Mouse (Mus musculus): Measurements from ENCODE around the gene Cdyl2.

Cdyl2 gene

DNA sequence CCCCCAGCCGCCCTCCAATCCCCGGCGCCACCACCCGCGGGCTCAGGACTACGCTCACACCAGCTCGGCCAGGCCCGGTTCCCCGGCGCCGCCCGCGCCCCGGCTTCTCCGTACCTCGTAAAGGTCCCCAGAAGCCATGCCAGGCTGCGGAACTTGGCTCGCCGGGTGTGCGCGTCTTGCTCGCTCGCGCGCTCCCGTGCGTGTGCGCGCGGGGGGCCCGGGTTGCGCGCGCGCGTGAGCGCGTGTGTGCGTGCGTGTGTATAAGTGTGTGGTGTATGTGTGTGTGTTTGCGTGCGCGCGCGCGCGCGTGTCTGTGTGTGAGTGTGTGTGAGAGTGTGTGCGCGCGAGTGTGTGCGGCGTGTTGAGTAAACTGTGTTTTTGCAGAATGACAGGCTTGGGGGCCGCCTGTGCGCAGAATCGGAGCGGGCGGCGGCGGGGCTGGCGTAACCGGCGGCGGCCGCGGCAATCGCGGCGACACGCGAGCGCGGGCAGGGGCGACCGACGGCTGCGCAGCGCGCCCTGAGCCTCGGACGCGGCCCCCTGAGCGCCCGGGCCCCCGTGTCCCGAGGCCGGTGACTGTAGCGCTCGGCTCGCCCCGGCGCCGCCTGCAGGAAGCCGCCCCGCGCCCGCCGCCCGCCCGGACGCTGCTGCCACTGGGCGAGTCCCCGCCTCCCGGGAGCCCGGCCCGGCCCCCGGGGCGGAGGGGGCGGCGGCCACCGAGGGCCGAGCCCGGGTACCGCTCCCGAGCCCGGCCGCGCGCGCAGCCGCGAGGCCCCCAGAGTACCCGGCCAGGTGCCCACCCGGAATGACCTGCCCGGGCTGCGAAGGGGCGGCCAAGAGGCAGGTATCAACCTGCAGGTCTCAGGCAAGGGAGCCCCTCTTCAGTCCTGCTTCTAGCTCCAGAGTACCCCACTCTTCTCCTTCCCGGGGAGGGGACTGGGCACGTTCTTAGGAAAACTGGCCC lies at the start of gene Cdyl2:
Cdyl2 (minus strand) TSS at position 308 of the 964 bp plus-strand sequence.
- DNase-seq (ENCODE audit: low read depth): peak; percentile 83

DNA sequence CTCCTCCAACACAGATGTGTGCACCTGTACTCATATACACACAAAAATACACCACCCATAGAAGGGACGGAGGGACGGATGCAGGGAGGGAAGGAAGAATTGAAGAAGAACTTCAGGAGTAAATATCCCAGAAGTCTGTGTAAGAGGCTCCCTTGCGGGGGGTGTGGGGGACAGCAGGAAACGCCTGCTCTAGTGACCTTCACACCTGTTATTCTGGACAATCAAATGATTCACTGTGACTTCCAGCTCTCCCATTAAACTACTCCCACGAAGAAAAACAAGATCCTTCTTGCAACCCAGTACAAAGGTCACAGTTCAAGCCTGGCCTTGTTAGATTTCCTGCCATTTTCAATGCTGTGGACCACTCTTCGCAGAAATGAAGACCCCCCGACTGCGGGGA lies 47.8 kb upstream of the Cdyl2 start:
- DNase-seq (ENCODE audit: low read depth): no peak

DNA sequence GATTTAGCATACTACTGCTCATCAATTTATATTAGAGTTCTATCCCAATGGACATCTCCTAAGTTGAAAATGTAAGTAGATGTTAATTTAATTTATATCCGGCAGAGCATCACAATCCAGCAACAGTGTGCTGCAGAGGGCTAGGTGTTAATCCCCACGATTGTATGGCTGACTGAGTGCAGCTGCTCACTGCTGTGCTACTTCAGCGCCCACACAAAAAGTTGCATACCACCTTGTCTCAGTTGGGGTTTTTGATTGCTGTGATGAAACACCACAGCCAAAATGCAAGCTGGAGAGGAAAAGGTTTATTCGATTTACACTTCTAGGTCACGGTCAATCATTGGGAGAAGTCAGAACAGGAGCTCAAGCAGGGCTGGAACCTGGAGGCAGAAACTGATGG lies 41.4 kb upstream of the Cdyl2 start:
- DNase-seq (ENCODE audit: low read depth): no peak

DNA sequence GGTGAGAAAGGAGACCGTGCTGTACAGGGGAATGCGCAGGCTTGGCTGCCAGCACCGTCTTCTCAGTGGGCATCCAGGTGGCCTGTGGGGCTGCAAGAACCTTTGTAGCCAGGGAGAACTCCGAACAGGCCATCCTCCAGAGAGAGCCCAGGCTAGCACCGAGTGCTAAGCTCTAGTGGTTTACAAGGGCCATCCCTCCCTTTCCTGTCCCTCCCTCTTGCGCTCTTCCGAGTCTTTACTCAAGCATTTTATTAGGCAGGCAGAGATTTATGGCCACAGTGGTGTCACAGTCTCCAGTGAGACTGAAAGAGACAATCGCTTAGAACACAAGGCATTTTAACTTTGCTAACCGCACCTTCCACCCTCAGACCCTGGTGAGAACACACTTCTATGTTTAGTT lies 39.9 kb upstream of the Cdyl2 start:
- DNase-seq (ENCODE audit: low read depth): no peak

DNA sequence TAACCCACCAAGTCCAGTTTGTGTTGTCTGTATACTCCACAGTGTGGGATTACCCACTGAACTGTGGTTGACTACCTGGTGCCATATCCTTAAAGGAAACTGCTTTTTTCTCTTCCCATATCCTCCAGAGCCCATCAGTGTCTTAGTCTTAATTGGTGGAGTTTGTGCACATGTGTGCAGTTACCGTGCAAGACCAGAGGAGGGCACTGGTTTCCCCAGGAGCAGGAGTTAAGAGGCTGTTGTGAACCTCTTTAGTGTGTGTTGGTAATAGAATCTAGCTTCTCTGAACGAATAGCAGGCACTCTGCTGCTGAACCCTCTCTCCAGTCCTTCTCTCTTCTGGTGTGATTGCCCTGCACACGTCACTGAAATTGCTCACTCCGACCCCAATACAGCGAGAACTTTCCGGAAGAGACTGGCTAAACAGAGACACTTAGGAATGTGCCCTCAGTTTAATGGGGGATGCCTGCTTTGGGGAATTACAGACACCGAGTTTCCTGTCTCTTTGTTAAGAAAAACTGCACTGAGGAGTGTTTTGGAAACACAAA lies 39.1 kb upstream of the Cdyl2 start:
- DNase-seq (ENCODE audit: low read depth): peak; percentile 12

DNA sequence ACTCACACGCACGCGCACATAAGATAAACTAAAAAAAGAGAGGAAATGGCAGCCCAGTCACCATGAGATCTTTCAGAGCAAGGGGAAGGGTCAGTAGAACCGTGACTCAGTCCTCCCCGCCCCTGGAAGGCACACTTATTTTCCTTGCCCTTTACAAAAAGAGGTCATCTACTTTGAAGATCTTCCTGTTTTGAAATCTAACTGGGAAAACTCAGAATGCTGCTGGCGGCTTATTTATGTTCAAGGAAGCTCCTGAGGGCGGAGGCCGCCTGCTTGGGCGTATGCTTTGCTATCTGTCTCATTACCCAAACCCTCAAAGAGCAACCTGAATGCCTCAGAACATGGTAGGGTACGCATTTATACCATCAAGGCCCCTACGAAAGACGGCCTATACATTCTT lies 38.0 kb upstream of the Cdyl2 start:
- DNase-seq (ENCODE audit: low read depth): no peak

DNA sequence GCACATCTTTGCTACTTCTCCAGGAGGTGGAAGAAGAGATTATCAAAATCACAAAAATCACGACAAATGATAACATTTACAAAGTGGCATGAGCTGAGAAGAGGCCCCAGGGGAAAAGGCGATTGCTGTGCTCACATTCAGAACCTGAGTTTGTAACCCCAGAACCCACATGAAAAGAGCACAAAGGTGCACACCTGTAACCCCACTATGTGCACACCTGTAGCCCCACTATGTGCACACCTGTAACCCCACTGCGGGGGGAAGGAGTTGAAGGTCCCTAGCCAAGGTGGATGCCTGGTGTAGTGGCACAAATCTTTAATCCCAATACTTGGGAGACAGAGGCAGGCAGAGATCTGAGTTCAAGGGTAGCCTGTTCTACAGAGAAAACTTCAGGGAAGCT lies 23.4 kb upstream of the Cdyl2 start:
- DNase-seq (ENCODE audit: low read depth): no peak

DNA sequence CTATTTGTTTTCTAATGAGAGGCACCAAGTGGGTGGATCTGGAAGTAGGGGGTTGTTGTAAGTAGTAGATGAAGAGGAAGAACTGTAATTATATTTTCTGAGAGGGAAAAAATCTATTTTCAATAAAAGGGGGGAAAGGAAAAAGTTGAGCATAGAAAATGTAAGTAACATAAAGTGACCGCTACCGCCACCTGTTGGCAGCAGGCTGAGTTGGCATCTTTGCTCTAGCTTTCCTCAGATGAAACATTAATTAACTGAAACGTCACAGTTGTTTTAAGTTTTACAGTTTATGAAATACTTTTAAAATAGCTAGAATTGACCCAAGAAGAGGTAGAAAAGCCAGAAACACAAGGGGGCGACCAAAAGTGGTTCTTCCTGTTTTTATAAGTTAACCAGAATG lies 22.8 kb upstream of the Cdyl2 start:
- peak; percentile 73 for DNase-seq (ENCODE audit: low read depth)

DNA sequence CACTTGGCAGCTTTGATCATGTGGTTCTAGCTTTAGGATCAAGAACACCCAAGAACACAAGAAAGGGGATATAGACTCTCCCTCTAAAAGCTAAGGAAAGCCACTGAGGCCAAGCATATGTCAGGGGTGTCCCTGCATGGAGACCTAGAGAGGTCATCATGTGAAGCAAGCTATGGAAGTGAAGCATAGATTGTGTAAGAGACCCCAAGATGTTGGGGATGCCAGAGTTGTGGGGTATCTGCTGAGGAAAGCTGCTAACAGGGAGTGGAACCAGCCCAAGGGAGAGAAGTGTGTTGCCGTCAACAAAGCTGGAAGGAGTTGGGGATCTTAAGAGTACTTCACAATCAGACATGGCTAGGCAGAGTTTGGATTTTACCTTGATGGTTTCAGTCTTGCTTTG lies 7.9 kb upstream of the Cdyl2 start:
- DNase-seq (ENCODE audit: low read depth): no peak

DNA sequence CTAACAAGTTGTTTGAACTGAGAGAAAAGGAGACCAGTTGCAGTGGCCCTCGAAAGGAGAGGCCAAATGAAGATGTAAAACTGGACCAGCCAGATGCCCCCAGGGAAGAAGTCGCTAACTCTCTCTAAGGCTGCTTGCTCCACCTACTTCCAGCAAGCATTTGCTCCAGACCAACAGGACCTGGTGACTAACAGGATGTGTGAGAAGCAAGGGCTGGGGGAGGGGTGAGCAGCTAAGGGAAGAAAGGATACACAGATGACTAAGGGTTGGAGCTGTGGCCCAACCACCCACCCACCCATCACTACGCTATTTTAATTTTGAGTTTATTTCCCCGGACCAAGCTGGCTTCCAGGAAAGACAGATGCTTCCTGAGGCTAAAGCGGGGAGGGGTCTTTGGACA lies 2.5 kb upstream of the Cdyl2 start:
- peak; percentile 50 for DNase-seq (ENCODE audit: low read depth)

DNA sequence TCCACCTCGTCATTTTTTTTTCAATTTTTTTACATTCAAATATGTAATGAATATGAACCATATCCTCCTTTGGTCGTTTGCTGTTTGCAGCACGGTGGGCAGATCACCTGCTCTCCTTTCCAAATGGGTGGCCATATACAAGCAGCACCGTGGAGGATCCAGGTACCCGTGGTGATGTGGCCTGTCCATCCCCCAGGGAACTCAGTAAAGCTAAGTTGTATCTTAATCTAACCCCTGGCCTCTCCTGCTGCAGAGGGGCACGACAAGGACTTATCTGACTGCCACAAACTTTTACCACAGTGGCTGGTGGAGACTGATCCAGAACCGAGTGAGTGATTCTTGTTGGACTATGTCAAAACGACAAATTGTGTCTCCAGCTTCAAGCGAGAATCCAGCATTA lies 1.4 kb upstream of the Cdyl2 start:
- no peak for DNase-seq (ENCODE audit: low read depth)

DNA sequence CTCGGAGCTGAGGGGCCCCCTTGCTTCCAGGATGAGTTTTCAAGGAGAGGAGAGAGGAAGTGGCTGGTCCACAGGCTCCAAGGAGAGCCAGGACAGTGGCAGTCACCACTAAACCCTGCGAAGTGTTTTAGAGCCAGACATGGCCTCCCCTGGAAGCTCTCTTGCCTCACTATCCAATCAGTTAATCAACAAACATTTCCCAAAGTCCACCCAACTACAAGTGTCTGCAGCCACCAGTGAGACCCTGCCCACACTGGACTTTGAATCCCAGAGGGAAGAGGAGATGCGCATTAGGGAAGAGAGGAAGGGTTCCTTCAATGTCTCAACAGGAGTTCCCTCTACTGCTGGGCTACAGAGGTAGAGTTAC lies 840 bp upstream of the Cdyl2 start:
- no peak for DNase-seq (ENCODE audit: low read depth)

DNA sequence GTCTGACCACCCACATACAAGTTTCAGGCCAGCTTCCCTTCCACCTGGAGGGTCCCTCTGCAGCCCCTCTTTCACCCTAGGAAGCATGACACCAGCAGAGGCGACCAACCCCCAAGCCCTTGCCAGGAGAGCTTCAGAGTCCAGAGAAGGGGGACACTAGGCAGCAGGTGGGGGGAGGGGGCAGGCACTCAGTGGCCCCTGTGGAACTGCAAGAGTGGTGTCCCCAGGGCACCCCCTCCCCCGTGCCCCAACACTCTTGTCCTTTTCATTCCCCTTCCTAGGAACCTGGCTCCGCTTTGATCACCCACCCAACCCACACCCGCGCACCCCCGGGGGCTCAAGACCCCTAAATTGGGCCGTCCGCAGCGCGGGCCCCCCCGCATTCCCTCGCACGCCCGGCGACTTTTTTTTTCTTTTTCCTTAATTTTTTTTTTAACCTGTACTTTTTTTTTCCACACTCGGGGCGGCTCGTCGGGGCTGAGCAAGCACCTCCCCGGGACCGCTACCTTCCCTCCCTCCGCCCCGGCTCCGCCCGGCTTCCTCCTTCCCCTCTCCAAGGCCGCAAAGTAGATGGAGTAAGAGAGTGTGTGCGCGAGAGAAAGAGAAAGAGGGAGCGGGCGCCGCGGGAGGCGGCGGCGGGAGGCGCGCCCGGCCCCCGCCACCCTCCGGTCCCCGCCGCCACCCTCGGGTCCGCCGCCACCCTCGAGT lies 661 bp downstream of the Cdyl2 start:
- no peak for DNase-seq (ENCODE audit: low read depth)

DNA sequence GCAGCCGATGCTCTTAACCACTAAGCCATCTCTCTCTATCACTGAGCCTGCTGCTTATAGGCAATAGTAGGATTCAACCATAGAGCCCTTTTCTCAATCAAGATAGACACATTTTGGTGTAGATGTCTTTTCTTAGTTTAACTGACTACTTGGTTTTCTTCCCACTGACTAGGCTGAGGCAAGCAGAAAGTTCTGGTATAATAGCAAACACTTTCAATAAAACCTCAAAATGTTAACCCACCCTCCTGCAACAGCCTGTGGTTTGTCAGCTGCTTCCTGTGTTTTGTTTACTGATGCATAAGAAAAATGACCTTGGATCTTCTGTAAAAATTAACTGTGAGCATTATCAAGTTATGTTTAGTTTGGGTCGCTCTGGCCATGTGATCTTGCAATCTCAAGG lies 11.3 kb downstream of the Cdyl2 start:
- no peak for DNase-seq (ENCODE audit: low read depth)

DNA sequence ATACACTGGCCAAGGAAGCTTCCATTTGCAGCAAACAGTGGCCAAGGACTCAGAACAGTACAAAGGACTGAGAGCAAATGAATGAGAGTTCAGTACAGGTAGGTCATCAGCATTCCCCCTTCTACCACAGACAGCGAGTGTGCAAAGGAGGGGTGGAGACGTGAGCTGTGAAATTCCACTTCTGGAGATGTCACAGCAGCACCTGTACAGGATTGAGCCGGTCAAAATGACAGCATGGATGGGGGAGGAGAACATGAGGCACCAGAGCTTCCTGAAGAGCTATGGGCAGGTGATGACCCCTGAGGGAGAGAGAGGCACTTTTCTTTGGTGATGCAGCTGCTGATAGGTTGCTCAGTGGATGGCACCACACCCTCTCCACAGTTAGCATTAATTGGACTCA lies 25.3 kb downstream of the Cdyl2 start:
- DNase-seq (ENCODE audit: low read depth): no peak

DNA sequence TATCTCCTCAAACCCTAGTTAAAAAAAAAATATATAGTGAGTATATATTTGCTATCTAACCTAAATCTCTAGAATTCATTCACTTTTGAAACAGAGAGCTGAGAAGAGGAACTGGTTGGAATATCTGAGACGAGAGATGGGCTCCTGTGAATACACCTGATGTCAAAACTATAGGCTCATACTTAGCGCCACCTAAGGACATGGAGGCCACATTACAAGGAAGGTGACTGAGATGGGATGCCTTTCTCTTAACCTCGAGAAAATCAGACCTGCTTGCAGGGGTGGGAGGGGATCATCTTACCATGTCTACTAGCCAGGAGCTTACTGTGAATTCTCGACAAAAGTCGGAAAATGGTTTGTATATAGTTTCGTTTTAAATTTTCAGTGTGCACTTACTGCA lies 30.3 kb downstream of the Cdyl2 start:
- peak; percentile 44 for DNase-seq (ENCODE audit: low read depth)

DNA sequence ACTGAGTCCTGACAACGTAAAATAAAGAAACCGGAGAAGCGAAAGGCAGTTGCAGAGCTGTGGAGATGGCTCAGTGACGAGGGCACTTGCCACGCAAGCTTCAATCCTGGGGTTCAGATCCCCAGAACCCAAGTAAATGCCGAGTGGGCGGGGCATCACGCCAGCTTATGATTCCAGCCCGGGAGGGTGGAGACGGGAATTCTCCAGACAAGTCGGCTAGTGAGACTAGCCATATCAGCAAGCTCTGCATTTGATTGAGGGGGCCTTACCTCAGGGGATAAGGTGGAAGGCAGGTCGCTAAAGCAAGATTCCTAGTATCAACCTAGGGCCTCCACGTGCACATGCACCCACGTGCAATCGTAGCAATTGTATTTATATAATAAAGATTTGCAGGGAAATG lies 39.9 kb downstream of the Cdyl2 start:
- DNase-seq (ENCODE audit: low read depth): no peak

DNA sequence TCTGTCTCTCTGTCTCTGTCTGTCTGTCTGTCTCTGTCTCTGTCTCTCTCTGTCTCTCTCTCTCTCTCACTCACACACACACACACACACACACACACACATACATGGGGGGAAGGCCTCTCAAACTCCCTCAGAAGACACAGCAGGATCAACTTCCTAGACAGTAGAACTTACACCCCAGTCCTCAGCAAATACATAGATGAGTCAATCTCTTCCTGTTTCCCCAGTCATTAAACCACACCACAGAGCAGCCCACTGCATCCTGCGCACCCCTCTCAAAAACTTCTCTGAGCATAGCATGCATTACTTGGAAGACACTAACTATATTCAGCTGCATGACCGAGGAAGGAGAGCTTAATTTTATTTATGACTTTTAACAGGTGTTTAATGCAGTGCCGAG lies 43.0 kb downstream of the Cdyl2 start:
- DNase-seq (ENCODE audit: low read depth): peak; percentile 67

DNA sequence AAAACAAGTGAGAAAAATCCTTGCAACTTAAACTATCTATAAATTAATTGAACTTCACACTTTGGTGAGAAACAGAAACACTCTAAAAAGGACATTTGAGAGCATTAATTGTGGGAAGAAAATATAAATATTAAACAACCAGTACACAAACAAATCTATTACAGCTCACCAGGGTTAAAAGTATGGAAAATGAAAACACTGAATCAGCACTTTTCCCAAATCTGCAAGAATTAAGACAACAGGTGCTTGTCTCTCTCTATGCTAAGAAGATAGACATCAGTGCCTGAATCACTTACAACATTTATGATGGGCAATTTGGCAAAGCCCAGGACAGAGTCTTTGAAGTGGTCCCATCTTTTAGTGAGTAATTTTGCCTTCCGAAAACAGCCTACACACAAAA lies 56.6 kb downstream of the Cdyl2 start:
- DNase-seq (ENCODE audit: low read depth): no peak

DNA sequence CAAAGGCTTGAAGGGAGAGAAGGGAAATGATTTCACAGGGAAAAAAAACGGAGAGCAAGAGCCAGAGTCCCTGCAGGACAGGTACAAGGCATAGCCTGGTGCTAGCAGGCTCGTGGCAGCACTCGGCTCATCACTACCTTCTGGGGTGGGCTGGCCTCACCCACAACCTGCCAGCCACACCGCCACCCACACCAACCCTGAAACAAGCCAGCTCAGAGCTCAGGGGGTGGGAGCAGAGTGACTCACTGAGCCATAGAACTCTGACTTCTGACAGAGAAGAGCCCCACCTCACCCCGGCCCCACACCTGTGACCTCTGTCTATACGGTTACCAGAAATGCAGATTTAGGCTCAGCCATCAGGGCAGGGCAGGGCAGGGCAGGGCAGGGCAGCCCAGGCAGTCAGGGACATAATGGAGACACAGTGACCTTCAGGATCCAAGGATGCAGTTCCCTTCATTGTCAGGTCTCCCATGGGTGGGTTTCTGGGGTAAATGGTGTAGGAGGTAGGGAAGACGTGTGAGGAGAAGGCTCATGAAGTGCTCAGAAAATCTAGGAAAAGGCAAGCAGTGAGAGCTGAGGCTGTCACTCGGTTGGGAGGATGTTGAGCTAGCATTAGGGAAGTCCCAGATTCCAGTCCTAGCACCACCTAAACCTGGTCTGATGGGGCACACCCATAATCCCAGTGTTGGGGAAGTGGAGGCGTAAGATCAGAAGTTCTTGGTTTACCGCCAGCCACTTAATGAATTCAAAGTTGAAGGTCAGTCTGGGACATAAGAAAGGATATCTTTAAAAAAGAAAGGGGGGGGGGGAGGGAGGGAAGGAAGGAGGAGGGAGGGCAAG lies 58.6 kb downstream of the Cdyl2 start:
- no peak for DNase-seq (ENCODE audit: low read depth)

DNA sequence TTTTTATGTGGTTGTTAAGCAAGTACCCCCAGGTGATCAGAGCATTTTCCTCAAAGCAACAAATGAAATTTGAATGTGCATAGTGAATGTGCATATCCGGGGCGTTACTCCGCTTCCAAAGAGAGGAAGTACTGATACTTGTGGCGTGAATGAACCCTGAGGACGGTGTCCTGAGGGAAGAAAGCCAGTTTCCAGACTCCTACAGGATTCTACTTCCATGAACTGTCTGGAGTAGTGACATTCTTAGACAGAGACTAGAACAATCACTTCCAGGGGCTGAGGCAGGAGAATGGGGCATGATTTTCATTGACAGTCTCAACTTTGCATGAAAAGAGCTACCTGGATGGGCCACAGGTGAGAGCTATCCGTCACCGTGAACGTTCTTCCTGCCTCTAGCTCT lies 59.3 kb downstream of the Cdyl2 start:
- DNase-seq (ENCODE audit: low read depth): no peak

DNA sequence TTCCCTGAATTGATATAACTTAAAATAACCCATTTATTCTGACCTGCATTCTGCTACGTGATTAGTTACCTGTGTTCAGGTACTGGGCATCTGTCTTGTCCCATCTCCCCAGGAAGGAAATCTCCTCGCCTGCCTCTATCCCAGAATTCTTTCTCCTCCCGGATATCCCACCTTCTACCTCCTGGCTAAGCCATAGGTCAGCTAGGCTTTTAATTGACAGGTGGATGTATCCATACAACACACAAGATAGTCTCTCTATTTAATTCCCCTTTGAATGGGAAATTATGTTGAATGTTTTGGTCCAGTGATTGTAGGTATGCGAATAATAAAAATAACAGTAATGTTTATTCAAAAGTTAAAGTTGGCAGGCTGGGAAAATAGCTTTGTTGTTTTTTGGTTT lies 59.7 kb downstream of the Cdyl2 start:
- no peak for DNase-seq (ENCODE audit: low read depth)

Measured in induced T-regulatory cell, adult 2 months (primary cell).